Mouse (Mus musculus) heart, embryonic 10.5 days (tissue): ENCODE results near the gene Map1s. TPM values are rescaled to one million over a fixed set of nuclear protein-coding genes. Genes with fewer than 3 reads are reported as not detected.

ENCODE experiments used
- DNase-seq: peaks from one replicate; pipeline ENCODE4 v3.0.0-alpha.2; 2017; ENCODE audit warnings: low spot score
- H3K27ac ChIP-seq: fragments of 300-500 bp; sonication (generic); 2 replicates; pipeline ENCODE4 v1.5.1; 2016; ENCODE audit warnings: mild to moderate bottlenecking
- H3K27me3 ChIP-seq: fragments of 300-500 bp; sonication (generic); 2 replicates; pipeline ENCODE4 v1.6.1; 2016; ENCODE audit warnings: mild to moderate bottlenecking; ENCODE audit not compliant: poor library complexity, insufficient read depth, severe bottlenecking
- H3K36me3 ChIP-seq: fragments of 300-500 bp; sonication (generic); 2 replicates; pipeline ENCODE4 v1.6.1; 2016; ENCODE audit warnings: mild to moderate bottlenecking, moderate library complexity
- H3K4me1 ChIP-seq: fragments of 300-500 bp; sonication (generic); 2 replicates; pipeline ENCODE4 v1.6.1; 2016; ENCODE audit warnings: mild to moderate bottlenecking
- H3K4me3 ChIP-seq: fragments of 300-500 bp; sonication (generic); 2 replicates; pipeline ENCODE4 v1.5.1; 2016; ENCODE audit warnings: mild to moderate bottlenecking, moderate library complexity
- H3K9me3 ChIP-seq: fragments of 300-500 bp; sonication (generic); 2 replicates; pipeline ENCODE4 v1.6.1; 2016; ENCODE audit warnings: mild to moderate bottlenecking, moderate library complexity
- WGBS: fragments of 180-500 bp; shearing (Covaris S2); methylation state at CpG from one replicate; pipeline ENCODE4 v1.1.7; 2016; 5-methylcytosine and 5-hydroxymethylcytosine counted together
- polyA plus RNA-seq: library from polyadenylated mRNA; unstranded; fragments of >200 nt; fragmentation: Nextera tagmentation; extraction: Ambion mirVana; gene quantifications from 2 replicates; pipeline ENCODE4 v1.2.1, GENCODE M21; 2016

Map1s gene
- polyA plus RNA-seq, 1 experiment from 2014 or later = 58.4 TPM

DNA sequence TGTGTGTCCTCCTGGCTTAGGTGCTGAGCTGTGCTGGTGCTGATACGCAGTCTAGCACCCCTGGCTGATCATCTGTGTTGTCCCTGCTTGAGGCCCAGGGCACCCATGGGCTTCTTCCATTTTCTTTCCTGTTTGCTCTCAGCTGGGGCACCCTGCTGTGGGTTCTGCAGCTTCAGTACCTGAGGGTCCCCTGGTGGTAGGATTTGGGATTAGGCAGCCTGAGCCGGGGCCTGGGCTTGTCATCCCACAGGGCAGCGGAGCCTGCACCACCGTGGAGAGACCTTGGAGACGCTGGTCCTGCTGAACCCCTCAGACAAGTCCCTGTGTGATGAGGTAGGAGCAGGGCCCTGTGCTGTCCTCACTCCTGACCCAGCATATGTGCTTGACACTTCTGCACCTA, 5.9 kb downstream of the Map1s start:
- Histone ChIP-seq H3K27me3 (no peaks in the 10 kb centered on the region), H3K36me3 (peaks cover 67% of the 10 kb centered on the region), H3K4me3 (no peak overlapping the region), H3K9me3 (no peaks in the 10 kb centered on the region), H3K27ac (no peak overlapping the region), H3K4me1 (peaks cover 17% of the 10 kb centered on the region)
- DNase-seq = no peak
- WGBS = 83% methylated on average over 5 of the region's 5 CpGs

DNA sequence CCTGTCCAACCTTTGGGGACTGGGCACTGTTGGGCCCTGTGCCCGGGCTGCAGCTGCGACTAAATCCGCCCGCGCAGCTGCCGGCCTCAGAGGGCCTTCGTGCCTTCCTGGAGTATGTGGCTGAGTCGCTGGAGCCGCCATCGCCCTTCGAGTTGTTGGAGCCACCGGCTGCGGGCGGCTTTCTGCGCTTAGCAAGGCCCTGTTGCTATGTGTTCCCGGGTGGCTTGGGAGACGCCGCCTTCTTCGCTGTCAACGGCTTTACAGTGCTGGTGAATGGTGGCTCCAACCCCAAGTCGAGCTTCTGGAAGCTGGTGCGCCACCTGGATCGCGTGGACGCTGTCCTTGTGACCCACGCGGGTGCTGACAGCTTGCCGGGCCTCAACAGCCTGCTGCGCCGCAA, 7.2 kb downstream of the Map1s start:
- WGBS = 90% methylated on average over 30 of the region's 30 CpGs
- H3K27ac ChIP-seq = no peak overlapping the region
- H3K4me1 ChIP-seq = peaks cover 3% of the 10 kb centered on the region; the same call in 1 of the 2 replicates
- H3K9me3 ChIP-seq = no peaks in the 10 kb centered on the region
- no peak for DNase-seq
- no peaks in the 10 kb centered on the region for H3K27me3 ChIP-seq
- no peak overlapping the region for H3K4me3 ChIP-seq
- peaks cover 81% of the 10 kb centered on the region for H3K36me3 ChIP-seq

DNA sequence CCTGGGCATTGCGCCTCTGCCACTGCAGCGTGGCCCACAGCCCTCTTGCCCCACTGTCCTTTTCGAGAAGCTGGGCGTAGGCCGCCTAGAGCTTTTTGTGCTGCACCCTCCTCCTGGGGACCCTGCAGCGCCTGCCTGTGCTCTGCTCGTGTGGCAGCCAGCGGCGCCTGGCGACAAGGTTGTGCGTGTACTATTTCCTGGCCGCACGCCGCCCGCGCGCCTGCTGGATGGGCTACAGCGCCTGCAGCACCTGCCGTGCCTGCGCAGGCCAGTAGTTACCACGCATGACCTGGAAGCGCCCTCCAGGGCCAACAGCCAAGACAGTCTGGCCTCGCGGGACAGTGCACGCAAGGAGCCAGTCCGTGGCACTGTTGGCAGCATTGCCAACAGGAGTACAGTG, 7.8 kb downstream of the Map1s start:
- Histone ChIP-seq H3K27me3 (no peaks in the 10 kb centered on the region), H3K27ac (no peak overlapping the region), H3K36me3 (peaks cover 87% of the 10 kb centered on the region), H3K9me3 (no peaks in the 10 kb centered on the region), H3K4me3 (no peak overlapping the region), H3K4me1 (peaks cover 2% of the 10 kb centered on the region; the same call in 1 of the 2 replicates)
- no peak for DNase-seq
- WGBS = 95% methylated on average over 26 of the region's 26 CpGs

DNA sequence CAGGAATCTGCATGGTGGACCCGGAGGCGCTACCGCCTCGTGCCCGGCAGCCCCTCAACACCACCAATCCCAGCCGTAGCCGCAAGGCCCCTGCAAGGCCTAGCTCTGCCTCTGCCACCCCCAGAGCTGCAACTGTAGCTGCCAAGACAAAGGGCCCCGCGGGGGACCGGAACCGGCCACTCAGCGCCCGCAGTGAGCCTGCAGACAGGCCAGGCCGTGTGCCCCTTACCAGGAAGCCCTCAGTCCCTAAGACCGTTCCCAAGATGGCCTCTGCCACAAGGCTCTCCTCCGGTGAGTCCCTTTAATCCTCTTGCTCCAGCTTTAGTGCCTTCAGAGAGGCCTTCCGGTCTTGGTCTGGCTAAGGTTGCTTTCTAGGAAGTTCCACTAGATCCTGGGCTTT, 9.0 kb downstream of the Map1s start:
- no peak overlapping the region for H3K4me3 ChIP-seq
- peaks cover 2% of the 10 kb centered on the region; the same call in 1 of the 2 replicates for H3K4me1 ChIP-seq
- H3K27me3 ChIP-seq = no peaks in the 10 kb centered on the region
- H3K27ac ChIP-seq = no peak overlapping the region
- 93% methylated on average over 17 of the region's 17 CpGs for WGBS
- DNase-seq = no peak
- no peaks in the 10 kb centered on the region for H3K9me3 ChIP-seq
- H3K36me3 ChIP-seq = peaks cover 92% of the 10 kb centered on the region

DNA sequence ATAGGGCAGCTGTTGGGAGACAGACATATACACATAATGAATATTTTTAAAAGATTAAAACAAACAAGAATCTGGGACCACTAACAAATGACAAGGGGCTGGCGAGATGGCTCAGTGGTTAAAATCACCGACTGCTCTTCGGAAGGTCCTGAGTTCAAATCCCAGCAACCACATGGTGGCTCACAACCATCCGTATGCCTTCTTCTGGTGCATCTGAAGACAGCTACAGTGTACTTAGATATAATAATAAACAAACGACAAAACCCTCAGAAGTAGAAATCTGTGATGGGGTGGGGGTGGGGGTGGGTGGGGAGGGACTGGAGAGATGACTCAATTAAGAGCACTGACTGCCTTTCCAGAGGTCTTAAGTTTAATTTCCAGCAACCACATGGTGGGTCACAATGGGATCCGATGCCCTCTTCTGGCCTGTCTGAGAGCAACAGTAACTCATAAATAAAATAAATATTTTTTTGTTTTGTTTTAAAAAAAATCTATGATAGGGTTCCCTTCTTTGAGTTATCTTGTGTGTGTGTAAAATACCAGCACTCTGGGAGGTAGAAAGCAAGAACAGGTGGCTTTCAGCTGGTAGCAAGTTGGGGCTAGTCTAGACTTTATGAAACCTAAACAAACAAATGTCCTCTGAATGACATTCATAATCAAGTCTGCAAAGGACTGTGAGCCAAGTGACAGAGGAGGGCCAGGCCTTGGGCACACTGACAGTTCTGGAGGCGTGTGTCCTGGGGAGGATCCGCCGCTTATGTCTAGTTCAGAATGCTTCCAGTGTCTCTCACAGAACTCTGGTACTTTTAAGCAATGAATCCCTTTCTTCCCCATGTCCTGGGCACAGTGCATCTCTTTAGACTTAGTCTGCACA, 14.6 kb downstream of the Map1s start:
- Histone ChIP-seq H3K4me1 (peaks cover 2% of the 10 kb centered on the region; the same call in 1 of the 2 replicates), H3K27me3 (no peaks in the 10 kb centered on the region), H3K36me3 (peaks cover 59% of the 10 kb centered on the region), H3K9me3 (no peaks in the 10 kb centered on the region), H3K27ac (no peak overlapping the region), H3K4me3 (no peak overlapping the region)
- WGBS = 83% methylated on average over 9 of the region's 9 CpGs
- peak; percentile 48 for DNase-seq

DNA sequence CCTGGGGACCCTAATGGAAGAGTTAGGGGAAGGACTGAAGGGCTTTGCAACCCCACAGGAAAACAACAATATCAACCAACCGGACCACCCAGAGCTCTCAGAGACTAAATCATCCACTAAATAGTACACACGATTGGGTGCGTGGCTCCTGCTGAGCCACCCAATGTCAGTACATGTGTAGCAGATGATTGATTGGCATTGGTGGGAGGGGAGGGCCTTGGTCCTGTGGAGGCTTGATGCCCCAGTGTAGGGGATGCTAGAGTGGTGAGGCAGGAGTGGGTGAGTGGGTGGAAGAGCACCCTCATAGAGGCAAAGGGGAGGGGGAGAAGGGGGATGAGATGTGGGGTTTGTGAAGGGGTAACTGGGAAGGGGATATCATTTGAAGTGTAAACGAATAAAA, 18.4 kb downstream of the Map1s start:
- peaks cover 21% of the 10 kb centered on the region for H3K36me3 ChIP-seq
- no peaks in the 10 kb centered on the region for H3K9me3 ChIP-seq
- H3K4me3 ChIP-seq = no peak overlapping the region
- no peaks in the 10 kb centered on the region for H3K27me3 ChIP-seq
- peak; percentile 60 for DNase-seq
- 89% methylated on average over 4 of the region's 4 CpGs for WGBS
- no peak overlapping the region for H3K27ac ChIP-seq
- no peaks in the 10 kb centered on the region for H3K4me1 ChIP-seq

DNA sequence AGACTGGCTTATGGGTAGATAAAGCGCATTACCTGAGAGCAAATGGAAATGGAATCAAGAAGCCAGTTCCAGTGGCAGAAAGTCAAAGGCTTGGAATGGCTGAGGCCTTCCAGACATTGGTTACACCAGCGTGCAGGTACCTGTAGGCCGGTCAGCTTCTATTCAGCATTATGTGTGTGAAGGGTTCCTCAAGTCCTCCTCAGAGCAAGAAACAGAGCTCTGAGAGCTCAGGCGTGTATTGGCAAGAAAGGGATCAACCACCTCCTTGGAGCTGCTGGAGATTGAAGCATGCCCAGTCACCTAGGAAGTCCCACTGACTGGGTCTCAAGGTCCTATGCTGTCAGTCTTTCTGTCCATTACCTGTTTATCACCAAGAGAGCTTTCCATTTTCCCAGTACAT, 20.0 kb downstream of the Map1s start:
- Histone ChIP-seq H3K4me3 (no peak overlapping the region), H3K27ac (no peak overlapping the region)

DNA sequence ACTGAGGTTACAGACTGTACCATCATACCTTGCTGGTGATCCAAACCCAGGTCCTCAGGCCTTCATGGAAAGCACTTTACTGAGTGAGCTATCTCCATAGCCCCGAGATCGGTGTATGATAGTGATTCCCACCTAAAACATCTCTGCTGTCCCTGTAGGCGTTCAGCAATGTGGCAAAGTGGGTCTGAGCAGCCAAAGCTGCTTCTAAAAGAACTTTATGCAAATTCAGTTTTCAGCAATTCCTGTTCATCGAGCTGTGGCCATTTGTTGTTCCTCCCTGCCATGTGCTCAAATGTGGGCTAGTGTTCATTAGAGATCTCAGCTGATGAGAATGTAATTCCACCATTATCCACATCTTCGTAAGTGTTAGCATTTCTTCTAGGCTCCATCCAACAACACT, 20.7 kb downstream of the Map1s start:
- Histone ChIP-seq H3K4me1 (no peaks in the 10 kb centered on the region), H3K27me3 (no peaks in the 10 kb centered on the region), H3K36me3 (peaks cover 6% of the 10 kb centered on the region), H3K9me3 (no peaks in the 10 kb centered on the region), H3K4me3 (no peak overlapping the region), H3K27ac (no peak overlapping the region)
- no peak for DNase-seq
- 77% methylated on average over 5 of the region's 5 CpGs for WGBS

More for the DNA sequence above, 20.0 kb downstream of the Map1s start:
- H3K4me1 ChIP-seq = no peaks in the 10 kb centered on the region
- peaks cover 12% of the 10 kb centered on the region for H3K36me3 ChIP-seq
- WGBS = 86% methylated on average over 4 of the region's 4 CpGs
- DNase-seq = peak; percentile 56
- H3K9me3 ChIP-seq = no peaks in the 10 kb centered on the region
- H3K27me3 ChIP-seq = no peaks in the 10 kb centered on the region

DNA sequence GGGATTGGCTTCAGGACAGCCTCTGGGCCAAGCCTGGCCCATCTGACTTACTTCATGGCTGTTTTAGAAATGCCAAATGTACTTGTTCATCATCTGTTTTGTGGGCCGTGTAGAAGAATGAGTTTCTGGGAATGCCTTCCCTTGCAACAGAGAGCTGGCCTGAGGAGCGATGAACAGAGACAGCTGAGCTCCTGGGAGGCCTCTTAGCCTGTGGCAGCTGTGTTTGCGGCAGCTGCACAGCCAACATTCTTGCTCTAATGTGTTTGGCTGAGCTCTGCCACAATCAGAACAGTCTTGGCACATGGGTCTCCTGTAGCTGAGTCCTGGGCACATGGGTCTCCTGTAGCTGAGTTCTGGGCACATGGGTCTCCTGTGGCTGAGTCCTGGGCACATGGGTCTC, 22.4 kb downstream of the Map1s start:
- no peak for DNase-seq
- Histone ChIP-seq H3K27ac (no peak overlapping the region), H3K9me3 (no peaks in the 10 kb centered on the region), H3K4me3 (no peak overlapping the region), H3K27me3 (no peaks in the 10 kb centered on the region), H3K36me3 (no peaks in the 10 kb centered on the region), H3K4me1 (0 out of 2 replicates have a peak, but pooled peaks cover 5% of the 10 kb centered on the region)
- WGBS = 84% methylated on average over 3 of the region's 3 CpGs

DNA sequence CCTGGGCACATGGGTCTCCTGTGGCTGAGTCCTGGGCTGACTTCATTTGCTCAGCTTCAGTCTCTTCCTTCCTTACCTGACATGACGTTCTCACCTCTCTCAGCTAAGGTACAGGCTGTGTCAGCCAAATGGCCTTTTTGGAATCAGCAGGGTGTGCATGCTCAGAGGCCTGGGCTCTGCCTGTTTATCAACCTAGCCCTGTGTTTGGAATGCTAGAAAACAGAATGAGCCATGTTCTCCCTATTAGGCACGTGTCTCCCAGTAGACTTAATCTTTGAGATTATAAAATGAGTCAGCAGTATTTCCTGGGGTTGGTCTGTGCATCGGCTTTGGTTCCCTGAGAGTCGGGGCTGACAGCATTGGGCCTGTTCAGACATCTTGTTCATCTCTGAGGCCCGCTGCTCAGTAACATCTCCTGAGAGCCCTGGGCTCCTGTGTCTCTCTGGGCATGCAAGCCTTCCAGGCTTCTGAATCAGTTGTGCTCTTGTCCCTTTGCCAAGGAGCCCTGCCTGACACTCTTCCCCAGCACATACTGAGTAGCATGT, 23.1 kb downstream of the Map1s start:
- Histone ChIP-seq H3K27me3 (no peaks in the 10 kb centered on the region), H3K9me3 (no peaks in the 10 kb centered on the region), H3K4me1 (0 out of 2 replicates have a peak, but pooled peaks cover 5% of the 10 kb centered on the region), H3K27ac (no peak overlapping the region), H3K36me3 (no peaks in the 10 kb centered on the region), H3K4me3 (no peak overlapping the region)
- no peak for DNase-seq
- 65% methylated on average over 5 of the region's 5 CpGs for WGBS

DNA sequence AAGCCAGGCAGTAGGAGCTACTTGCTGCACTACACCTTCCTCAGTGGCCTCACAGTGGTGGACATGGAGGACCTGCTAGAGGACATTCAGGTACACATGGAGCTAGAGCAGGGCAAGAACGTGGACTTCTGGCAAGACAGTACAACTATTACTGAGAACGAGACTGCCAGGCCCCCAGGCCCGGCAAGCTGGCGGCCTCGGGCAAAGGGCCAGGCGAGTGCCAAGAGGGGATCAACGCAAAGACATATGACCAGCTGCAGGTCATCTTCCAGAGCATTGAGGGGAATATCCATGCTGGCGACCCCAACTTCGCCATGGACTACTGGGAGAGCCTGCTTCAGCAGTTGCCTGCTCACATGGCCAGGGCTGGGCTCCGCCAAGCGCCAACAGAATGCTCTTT, 26.0 kb downstream of the Map1s start:
- peak; percentile 68 for DNase-seq
- no peak overlapping the region for H3K27ac ChIP-seq
- H3K36me3 ChIP-seq = no peaks in the 10 kb centered on the region
- H3K4me1 ChIP-seq = 0 out of 2 replicates have a peak, but pooled peaks cover 5% of the 10 kb centered on the region
- no peaks in the 10 kb centered on the region for H3K9me3 ChIP-seq
- no peaks in the 10 kb centered on the region for H3K27me3 ChIP-seq
- no peak overlapping the region for H3K4me3 ChIP-seq
- 90% methylated on average over 11 of the region's 11 CpGs for WGBS

DNA sequence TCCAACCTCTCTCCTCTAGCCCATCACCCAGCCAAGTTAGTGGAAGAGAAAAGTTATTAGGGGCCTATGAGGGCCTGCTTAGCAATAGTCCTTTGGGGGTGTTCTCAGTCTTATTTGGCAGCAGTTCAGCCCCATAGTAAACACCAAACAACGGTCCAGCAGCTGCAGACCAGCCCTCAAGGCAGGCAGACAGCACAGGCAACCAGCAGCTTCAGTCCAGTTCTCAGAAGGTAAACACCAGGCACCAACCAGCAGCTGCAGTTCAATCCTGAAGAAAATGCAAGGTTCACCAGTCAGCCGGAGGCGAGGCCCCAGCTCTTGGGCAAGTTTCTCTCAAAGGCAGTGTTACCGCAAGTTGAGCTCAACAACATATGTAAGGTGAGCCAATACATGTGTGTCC, 27.3 kb downstream of the Map1s start:
- WGBS = 89% methylated on average over 4 of the region's 4 CpGs
- DNase-seq = peak; percentile 69
- H3K4me3 ChIP-seq = no peak overlapping the region
- no peaks in the 10 kb centered on the region for H3K36me3 ChIP-seq
- H3K4me1 ChIP-seq = 0 out of 2 replicates have a peak, but pooled peaks cover 5% of the 10 kb centered on the region
- H3K27ac ChIP-seq = no peak overlapping the region
- H3K27me3 ChIP-seq = no peaks in the 10 kb centered on the region
- no peaks in the 10 kb centered on the region for H3K9me3 ChIP-seq

DNA sequence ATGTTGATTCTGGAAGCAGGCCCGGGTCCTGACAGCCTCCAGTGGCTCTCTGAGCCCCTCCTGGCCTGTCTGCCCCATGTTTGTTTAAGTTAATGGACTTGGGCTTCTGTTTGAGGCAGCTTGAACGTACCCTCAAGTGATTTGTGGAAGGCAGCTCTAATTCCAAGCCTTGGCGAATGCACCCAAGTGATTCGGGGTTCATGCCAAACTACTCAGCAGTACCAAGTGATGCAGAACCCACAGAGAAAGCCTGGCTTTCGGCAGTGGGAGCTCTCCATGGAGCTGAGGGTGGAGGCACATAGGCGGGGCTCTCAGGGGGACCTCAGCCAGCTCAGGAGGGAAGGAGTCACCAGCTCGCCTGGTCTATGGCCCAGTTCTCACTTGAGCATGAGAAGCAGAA, 29.1 kb downstream of the Map1s start:
- 60% methylated on average over 7 of the region's 7 CpGs for WGBS

More for the DNA sequence above, 29.1 kb downstream of the Map1s start:
- Histone ChIP-seq H3K4me3 (no peak overlapping the region), H3K27ac (no peak overlapping the region), H3K27me3 (no peaks in the 10 kb centered on the region), H3K9me3 (no peaks in the 10 kb centered on the region), H3K36me3 (no peaks in the 10 kb centered on the region), H3K4me1 (0 out of 2 replicates have a peak, but pooled peaks cover 5% of the 10 kb centered on the region)
- no peak for DNase-seq
